Mouse (Mus musculus) embryonic facial prominence, embryonic 14.5 days (tissue): ENCODE data around the gene Sh3pxd2a. TPM values are rescaled to one million over a fixed set of nuclear protein-coding genes. Genes with fewer than 3 reads are reported as not detected.
A peak's percentile ranks its signal among the peaks of the same experiment; 100 is the strongest.

Source experiments
- ATAC-seq: fragments of 200-750 bp; cut with Nextera tagmentation; 2 replicates; pipeline ENCODE4 v1.8.0; 2017; ENCODE audit warnings: low read depth, moderate number of reproducible peaks, moderate TSS enrichment
- DNase-seq: peaks from one replicate; pipeline ENCODE4 v3.0.0-alpha.2; 2015; ENCODE audit warnings: low spot score
- H3K27ac ChIP-seq: fragments of 300-500 bp; sonication (generic); replicated peaks from 2 replicates; pipeline ENCODE4 v1.5.1; 2014; ENCODE audit warnings: low read depth, mild to moderate bottlenecking, low read length, moderate library complexity
- H3K27me3 ChIP-seq: fragments of 300-500 bp; sonication (generic); replicated peaks from 2 replicates; pipeline ENCODE4 v1.6.1; 2014; ENCODE audit warnings: low read length; ENCODE audit not compliant: control insufficient read depth, insufficient read depth
- H3K36me3 ChIP-seq: fragments of 300-500 bp; sonication (generic); 2 replicates; pipeline ENCODE4 v1.6.1; 2014; ENCODE audit warnings: low read length, mixed read lengths; ENCODE audit not compliant: control insufficient read depth, insufficient read depth
- H3K4me1 ChIP-seq: fragments of 300-500 bp; sonication (generic); 2 replicates; pipeline ENCODE4 v1.6.1; 2014; ENCODE audit warnings: antibody characterized with exemption, low read length; ENCODE audit not compliant: control insufficient read depth, insufficient read depth
- H3K4me2 ChIP-seq: fragments of 300-500 bp; sonication (generic); 2 replicates; pipeline ENCODE4 v1.6.1; 2014; ENCODE audit warnings: low read depth, mild to moderate bottlenecking, low read length, moderate library complexity, mixed read lengths
- H3K4me3 ChIP-seq: fragments of 300-500 bp; sonication (generic); 2 replicates; pipeline ENCODE4 v1.5.1; 2014; ENCODE audit warnings: low read depth, mild to moderate bottlenecking, low read length
- H3K9ac ChIP-seq: fragments of 300-500 bp; sonication (generic); 2 replicates; pipeline ENCODE4 v1.6.1; 2014; ENCODE audit warnings: low read depth, mild to moderate bottlenecking, low read length, moderate library complexity, mixed read lengths
- H3K9me3 ChIP-seq: fragments of 300-500 bp; sonication (generic); 2 replicates; pipeline ENCODE4 v1.6.1; 2016; ENCODE audit warnings: low read length; ENCODE audit not compliant: control insufficient read depth
- WGBS: fragments of 180-500 bp; shearing (Covaris S2); extraction: QIAGEN DNeasy Blood & Tissue Kit; methylation state at CpG from one replicate; pipeline ENCODE4 v1.1.7; 2014; 5-methylcytosine and 5-hydroxymethylcytosine counted together
- polyA plus RNA-seq: library from polyadenylated mRNA; unstranded; fragments of >200 nt; fragmentation: Nextera tagmentation; extraction: Ambion mirVana; gene quantifications from 2 replicates; pipeline ENCODE4 v1.2.1, GENCODE M21; 2014

Gene Sh3pxd2a
- polyA plus RNA-seq, 1 experiment from 2014 or later, result 20.3 TPM

GRCm38 (mm10) chr19:47259581-47259980, 204.6 kb downstream of the Sh3pxd2a start:
- Histone ChIP-seq H3K4me1 (no peaks in the 10 kb centered on the region), H3K27me3 (no peaks in the 10 kb centered on the region), H3K4me2 (no peak overlapping the region), H3K4me3 (no peak overlapping the region), H3K9ac (no peak overlapping the region), H3K27ac (no peak overlapping the region), H3K36me3 (0 out of 2 replicates have a peak, but pooled peaks cover 7% of the 10 kb centered on the region), H3K9me3 (no peaks in the 10 kb centered on the region)
- DNase-seq, result peak; percentile 42
- peak; percentile 38 for ATAC-seq
- whole genome bisulfite sequencing, result 2% methylated on average over 5 of the region's 5 CpGs

GRCm38 (mm10) chr19:47255919-47256318, 208.3 kb downstream of the Sh3pxd2a start:
- H3K4me1 ChIP-seq, result peaks cover 7% of the 10 kb centered on the region; the same call in 1 of the 2 replicates
- H3K27me3 ChIP-seq, result peaks cover 29% of the 10 kb centered on the region
- H3K4me3 ChIP-seq, result no peak overlapping the region
- H3K4me2 ChIP-seq, result no peak overlapping the region
- no peaks in the 10 kb centered on the region for H3K9me3 ChIP-seq
- H3K9ac ChIP-seq, result no peak overlapping the region
- no peaks in the 10 kb centered on the region for H3K36me3 ChIP-seq
- DNase-seq, result no peak
- no peak for ATAC-seq
- no peak overlapping the region for H3K27ac ChIP-seq
- WGBS, result 62% methylated on average over 6 of the region's 6 CpGs

- DNase-seq (no peak), ATAC-seq (no peak)
- H3K9ac ChIP-seq, result no peak overlapping the region
- no peaks in the 10 kb centered on the region for H3K9me3 ChIP-seq
- H3K4me2 ChIP-seq, result no peak overlapping the region
- WGBS, result 64% methylated on average over 2 of the region's 2 CpGs
- no peak overlapping the region for H3K4me3 ChIP-seq
- no peak overlapping the region for H3K27ac ChIP-seq
- H3K27me3 ChIP-seq, result peaks cover 29% of the 10 kb centered on the region
- no peaks in the 10 kb centered on the region for H3K36me3 ChIP-seq
- peaks cover 7% of the 10 kb centered on the region; the same call in 1 of the 2 replicates for H3K4me1 ChIP-seq
These were observed 209.2 kb downstream of the Sh3pxd2a start for GRCm38 (mm10) chr19:47255036-47255435.

GRCm38 (mm10) chr19:47253053-47253628, 211.1 kb downstream of the Sh3pxd2a start:
- ATAC-seq, result 0 out of 2 replicates have a peak, but pooled peaks have one; percentile 21
- peak overlapping the region; percentile 41 for H3K4me3 ChIP-seq
- 5% methylated on average over 46 of the region's 90 CpGs for WGBS
- DNase-seq, result peak; percentile 31
- no peaks in the 10 kb centered on the region for H3K36me3 ChIP-seq
- no peaks in the 10 kb centered on the region for H3K9me3 ChIP-seq
- peaks cover 12% of the 10 kb centered on the region; the same call in 1 of the 2 replicates for H3K4me1 ChIP-seq
- H3K9ac ChIP-seq, result peak overlapping the region; percentile 30
- peaks cover 29% of the 10 kb centered on the region for H3K27me3 ChIP-seq
- peak overlapping the region; percentile 65 for H3K4me2 ChIP-seq
- no peak overlapping the region for H3K27ac ChIP-seq

- Histone ChIP-seq H3K9ac (no peak overlapping the region), H3K4me3 (no peak overlapping the region), H3K36me3 (no peaks in the 10 kb centered on the region), H3K9me3 (no peaks in the 10 kb centered on the region), H3K4me2 (no peak overlapping the region), H3K4me1 (peaks cover 12% of the 10 kb centered on the region), H3K27ac (no peak overlapping the region), H3K27me3 (peaks cover 29% of the 10 kb centered on the region)
- DNase-seq (no peak), ATAC-seq (no peak)
- 67% methylated on average over 6 of the region's 6 CpGs for WGBS
These were observed 213.3 kb downstream of the Sh3pxd2a start for GRCm38 (mm10) chr19:47250931-47251330.

DNA sequence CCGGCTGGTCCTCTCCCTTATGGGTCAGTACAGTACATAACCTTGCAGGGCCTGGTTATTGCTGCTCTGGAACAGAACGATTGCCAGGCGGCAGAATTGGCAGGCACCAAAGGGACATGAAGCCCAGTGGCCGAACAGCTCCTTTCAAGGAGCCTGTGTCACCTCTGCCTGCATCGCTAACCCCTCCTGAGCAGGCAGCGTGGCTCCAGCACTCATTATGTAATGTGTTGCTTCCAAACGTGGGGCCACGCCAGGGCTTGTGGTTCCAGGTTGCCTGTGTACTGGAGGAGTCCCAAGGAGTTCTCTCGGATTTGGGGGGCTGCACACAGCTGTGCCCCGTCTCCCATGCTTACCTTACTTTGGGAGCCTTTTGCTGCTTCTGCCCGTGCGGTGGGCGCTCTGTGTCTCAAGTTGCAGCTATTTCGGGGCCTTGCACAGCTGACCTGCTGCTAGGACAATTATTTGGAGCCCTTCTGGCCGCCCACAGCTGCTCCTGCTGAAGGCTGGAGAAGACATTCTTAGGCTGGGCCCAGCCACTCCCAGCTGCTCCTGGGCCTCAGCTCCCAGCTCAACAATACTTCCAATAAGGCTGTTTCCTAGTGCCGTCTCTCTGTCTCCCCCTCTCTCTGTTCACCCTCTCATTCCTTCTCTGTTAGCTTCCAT, 215.2 kb downstream of the Sh3pxd2a start:
- Histone ChIP-seq H3K27me3 (peaks cover 24% of the 10 kb centered on the region), H3K27ac (peak overlapping the region; percentile 39; the same call in 1 of the 2 replicates), H3K9ac (0 out of 2 replicates have a peak overlapping the region, but pooled peaks have one; percentile 4), H3K4me1 (peaks cover 12% of the 10 kb centered on the region), H3K9me3 (no peaks in the 10 kb centered on the region), H3K4me2 (no peak overlapping the region), H3K4me3 (no peak overlapping the region), H3K36me3 (no peaks in the 10 kb centered on the region)
- WGBS, result 54% methylated on average over 15 of the region's 16 CpGs
- DNase-seq (peak; percentile 71), ATAC-seq (peak; percentile 53; the same call in 1 of the 2 replicates)

DNA sequence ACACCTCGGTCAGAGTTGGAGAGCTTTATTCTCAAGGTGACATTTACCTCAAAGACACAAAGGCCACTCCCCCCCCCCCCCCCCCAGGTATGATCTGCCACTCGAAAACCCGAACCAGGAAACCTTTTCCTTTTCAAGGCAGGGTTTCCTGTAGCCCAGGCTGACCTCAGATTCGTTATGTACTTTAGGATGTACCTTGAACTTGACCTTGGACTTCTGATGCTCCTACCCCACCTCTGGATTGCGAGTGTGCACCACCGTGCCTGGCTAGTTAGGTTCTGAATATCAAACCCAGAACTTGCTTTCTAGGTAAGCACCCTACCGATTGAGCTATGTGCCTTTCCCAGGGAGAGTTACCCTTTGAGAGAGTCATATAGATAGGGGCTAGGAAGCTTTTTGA, 215.9 kb downstream of the Sh3pxd2a start:
- H3K4me3 ChIP-seq, result no peak overlapping the region
- DNase-seq (no peak), ATAC-seq (no peak)
- H3K36me3 ChIP-seq, result no peaks in the 10 kb centered on the region
- H3K9ac ChIP-seq, result no peak overlapping the region
- peak overlapping the region; percentile 39; the same call in 1 of the 2 replicates for H3K27ac ChIP-seq
- H3K4me1 ChIP-seq, result peaks cover 10% of the 10 kb centered on the region
- H3K27me3 ChIP-seq, result peaks cover 17% of the 10 kb centered on the region
- WGBS, result 68% methylated on average over 7 of the region's 7 CpGs
- no peaks in the 10 kb centered on the region for H3K9me3 ChIP-seq
- no peak overlapping the region for H3K4me2 ChIP-seq

GRCm38 (mm10) chr19:47247791-47248190, 216.4 kb downstream of the Sh3pxd2a start:
- peaks cover 12% of the 10 kb centered on the region for H3K27me3 ChIP-seq
- DNase-seq, result no peak
- H3K4me2 ChIP-seq, result no peak overlapping the region
- no peaks in the 10 kb centered on the region for H3K36me3 ChIP-seq
- no peak overlapping the region for H3K4me3 ChIP-seq
- H3K27ac ChIP-seq, result no peak overlapping the region
- no peak for ATAC-seq
- H3K9ac ChIP-seq, result no peak overlapping the region
- peaks cover 5% of the 10 kb centered on the region for H3K4me1 ChIP-seq
- WGBS, result 61% methylated on average over 11 of the region's 11 CpGs
- no peaks in the 10 kb centered on the region for H3K9me3 ChIP-seq
